Mouse (Mus musculus): Measurements from ENCODE around the gene Papln. TPM values are rescaled to one million over a fixed set of nuclear protein-coding genes. Genes with fewer than 3 reads are reported as not detected.

Papln gene
- polyA plus RNA-seq, 1 experiment from 2014 or later, result 3.7 TPM

DNA sequence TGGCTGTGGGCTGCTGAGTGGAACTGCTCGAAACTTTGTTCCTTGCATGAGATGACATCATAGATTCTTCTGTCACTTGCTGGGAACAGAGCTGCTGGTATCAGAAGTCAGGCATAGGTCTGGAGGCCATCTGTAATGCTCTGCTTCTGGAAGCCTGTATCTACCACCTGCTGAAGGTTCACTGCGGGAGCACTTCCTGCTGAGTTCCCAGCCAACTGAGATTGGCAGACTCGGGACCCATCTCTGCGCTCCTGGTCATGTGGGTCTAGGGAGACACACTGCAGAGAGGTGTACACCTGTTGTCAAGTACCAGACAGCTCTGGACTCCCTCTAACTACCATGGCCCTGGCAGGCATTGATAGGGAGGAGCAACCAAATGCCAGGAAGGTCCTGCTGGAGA is 20.6 kb upstream of the Papln start:
- H3K4me1 ChIP-seq (replicated peaks; ENCODE audit: insufficient read depth, low read length), result no peaks in the 10 kb centered on the region
- TF ChIP-seq CTCF (IDR thresholded peaks at IDR 0.05; ENCODE audit: low read depth), result no peak

DNA sequence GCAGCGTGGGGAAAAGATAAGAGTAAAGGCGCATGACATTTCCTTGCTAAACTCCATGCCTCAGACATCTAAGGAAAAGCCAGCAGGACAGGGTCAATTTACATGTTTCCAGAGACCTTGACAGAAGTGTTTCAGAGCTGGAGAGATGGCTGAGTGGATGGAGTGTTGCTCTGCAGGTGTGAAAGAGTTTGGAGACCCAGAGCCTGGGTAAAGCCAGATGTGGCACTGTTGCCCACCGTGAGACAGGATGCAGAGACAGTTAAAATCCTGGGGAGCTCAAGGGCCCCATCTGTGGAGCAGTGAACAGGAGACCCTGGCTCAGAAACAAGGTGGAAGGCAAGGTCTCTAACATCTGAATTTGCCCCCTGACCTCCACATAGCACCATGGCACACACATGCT is 19.7 kb upstream of the Papln start:
- Histone ChIP-seq H3K36me3 (ENCODE audit: insufficient read depth, low read length) (no peaks in the 10 kb centered on the region), H3K9ac (ENCODE audit: low read depth, low read length) (no peak overlapping the region), H3K4me2 (ENCODE audit: low read length) (no peak overlapping the region), H3K9me3 (replicated peaks; ENCODE audit: low read length) (no peaks in the 10 kb centered on the region), H3K4me1 (replicated peaks; ENCODE audit: insufficient read depth, low read length) (no peaks in the 10 kb centered on the region), H3K27ac (no peak overlapping the region), H3K27me3 (ENCODE audit: insufficient read depth, low read length) (no peaks in the 10 kb centered on the region), H3K4me3 (replicated peaks; ENCODE audit: low read depth, low read length) (no peak overlapping the region)
- 70% methylated on average over 3 of the region's 3 CpGs for WGBS
- DNase-seq (ENCODE audit: low spot score) (no peak), ATAC-seq (replicated peaks; ENCODE audit: low FRiP score, low read depth) (no peak)
- TF ChIP-seq CTCF (IDR thresholded peaks at IDR 0.05; ENCODE audit: low read depth), result no peak

More for the DNA sequence above, 20.6 kb upstream of the Papln start:
- no peaks in the 10 kb centered on the region for H3K9me3 ChIP-seq (replicated peaks; ENCODE audit: low read length)
- H3K4me3 ChIP-seq (replicated peaks; ENCODE audit: low read depth, low read length), result no peak overlapping the region
- no peaks in the 10 kb centered on the region for H3K36me3 ChIP-seq (ENCODE audit: insufficient read depth, low read length)
- 80% methylated on average over 4 of the region's 4 CpGs for WGBS
- ATAC-seq (replicated peaks; ENCODE audit: low FRiP score, low read depth) (0 out of 2 replicates have a peak, but pooled peaks have one; percentile 36), DNase-seq (ENCODE audit: low spot score) (no peak)
- H3K4me2 ChIP-seq (ENCODE audit: low read length), result no peak overlapping the region
- no peak overlapping the region for H3K27ac ChIP-seq
- no peak overlapping the region for H3K9ac ChIP-seq (ENCODE audit: low read depth, low read length)
- H3K27me3 ChIP-seq (ENCODE audit: insufficient read depth, low read length), result no peaks in the 10 kb centered on the region

DNA sequence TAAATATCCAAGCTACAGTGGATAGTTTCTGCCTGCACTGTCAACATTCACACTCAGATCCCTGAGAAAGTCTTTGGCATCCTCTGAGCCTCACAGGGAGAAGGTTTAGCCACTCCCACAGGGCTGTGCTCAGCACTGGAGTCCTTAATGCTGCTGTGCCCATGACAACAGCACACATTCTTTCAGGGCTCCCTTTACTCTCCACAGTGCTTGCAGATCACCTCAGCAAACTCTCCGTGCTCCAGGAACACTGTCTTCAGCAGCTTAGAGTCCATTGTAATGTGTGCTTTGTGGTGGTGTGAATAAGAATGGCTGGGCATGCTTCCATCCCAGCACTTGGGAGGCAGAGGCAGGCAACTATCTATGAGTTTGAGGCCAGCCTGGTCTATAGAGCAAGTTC is 14.2 kb upstream of the Papln start:
- no peak for TF ChIP-seq CTCF (IDR thresholded peaks at IDR 0.05; ENCODE audit: low read depth)
- 70% methylated on average over 1 of the region's 1 CpGs for WGBS
- H3K4me3 ChIP-seq (replicated peaks; ENCODE audit: low read depth, low read length), result no peak overlapping the region
- no peak for DNase-seq (ENCODE audit: low spot score)
- no peak overlapping the region for H3K4me2 ChIP-seq (ENCODE audit: low read length)
- H3K9ac ChIP-seq (ENCODE audit: low read depth, low read length), result no peak overlapping the region
- no peaks in the 10 kb centered on the region for H3K36me3 ChIP-seq (ENCODE audit: insufficient read depth, low read length)
- ATAC-seq (replicated peaks; ENCODE audit: low FRiP score, low read depth), result no peak
- no peaks in the 10 kb centered on the region for H3K9me3 ChIP-seq (replicated peaks; ENCODE audit: low read length)
- H3K27me3 ChIP-seq (ENCODE audit: insufficient read depth, low read length), result no peaks in the 10 kb centered on the region
- no peaks in the 10 kb centered on the region for H3K4me1 ChIP-seq (replicated peaks; ENCODE audit: insufficient read depth, low read length)
- no peak overlapping the region for H3K27ac ChIP-seq

DNA sequence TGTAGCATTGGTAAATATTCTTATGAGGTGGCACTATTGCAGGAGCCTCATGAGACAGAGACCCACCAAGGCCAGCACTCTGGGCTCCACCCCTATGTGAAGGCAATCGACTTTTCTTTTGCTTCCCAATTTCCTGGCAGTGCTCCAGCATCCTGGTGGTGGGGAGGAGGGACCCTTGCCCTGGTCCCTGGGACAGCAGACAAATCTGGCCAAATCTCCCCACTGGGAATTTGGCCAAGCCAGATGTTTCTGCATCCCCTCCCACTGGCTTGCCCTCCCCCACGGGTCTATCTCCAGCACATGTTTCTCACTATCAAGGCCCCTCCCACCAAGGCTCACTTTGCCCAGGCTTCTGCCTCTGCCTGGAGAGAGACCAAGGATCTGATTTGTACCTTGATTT is 10.9 kb upstream of the Papln start:
- WGBS, result 32% methylated on average over 2 of the region's 2 CpGs
- DNase-seq (ENCODE audit: low spot score) (peak; percentile 11), ATAC-seq (replicated peaks; ENCODE audit: low FRiP score, low read depth) (no peak)
- no peak overlapping the region for H3K9ac ChIP-seq (ENCODE audit: low read depth, low read length)
- H3K4me1 ChIP-seq (replicated peaks; ENCODE audit: insufficient read depth, low read length), result no peaks in the 10 kb centered on the region
- no peaks in the 10 kb centered on the region for H3K27me3 ChIP-seq (ENCODE audit: insufficient read depth, low read length)
- no peak overlapping the region for H3K4me3 ChIP-seq (replicated peaks; ENCODE audit: low read depth, low read length)
- no peaks in the 10 kb centered on the region for H3K9me3 ChIP-seq (replicated peaks; ENCODE audit: low read length)
- H3K27ac ChIP-seq, result no peak overlapping the region
- no peaks in the 10 kb centered on the region for H3K36me3 ChIP-seq (ENCODE audit: insufficient read depth, low read length)
- H3K4me2 ChIP-seq (ENCODE audit: low read length), result no peak overlapping the region
- no peak for TF ChIP-seq CTCF (IDR thresholded peaks at IDR 0.05; ENCODE audit: low read depth)

DNA sequence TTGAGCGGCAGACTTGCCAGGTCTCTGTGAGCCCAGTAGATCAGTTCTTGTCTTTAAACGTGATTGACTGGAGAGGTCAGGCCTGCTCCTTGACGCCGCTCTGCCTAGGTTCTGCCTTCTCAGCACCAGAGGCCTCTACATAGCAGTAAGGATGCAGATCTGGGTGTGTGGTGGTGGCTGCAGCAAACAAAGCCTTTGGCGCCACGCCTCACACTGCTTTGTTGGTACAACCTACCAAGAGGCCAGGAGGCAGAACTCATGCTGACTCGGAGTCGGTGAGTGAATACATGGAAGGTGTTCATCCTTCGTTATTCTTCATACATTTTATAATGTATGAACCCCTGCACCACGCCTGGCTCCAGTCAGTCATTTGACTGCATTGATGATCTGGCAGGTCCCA is 4.7 kb upstream of the Papln start:
- no peak for DNase-seq (ENCODE audit: low spot score)

GRCm38 (mm10) chr12:83760201-83760600 is 3.2 kb upstream of the Papln start:
- no peaks in the 10 kb centered on the region for H3K9me3 ChIP-seq (replicated peaks; ENCODE audit: low read length)
- ATAC-seq (replicated peaks; ENCODE audit: low FRiP score, low read depth) (no peak), DNase-seq (ENCODE audit: low spot score) (no peak)
- no peaks in the 10 kb centered on the region for H3K27me3 ChIP-seq (ENCODE audit: insufficient read depth, low read length)
- H3K4me2 ChIP-seq (ENCODE audit: low read length), result no peak overlapping the region
- H3K4me3 ChIP-seq (replicated peaks; ENCODE audit: low read depth, low read length), result no peak overlapping the region
- no peak overlapping the region for H3K9ac ChIP-seq (ENCODE audit: low read depth, low read length)
- H3K4me1 ChIP-seq (replicated peaks; ENCODE audit: insufficient read depth, low read length), result peaks cover 16% of the 10 kb centered on the region
- no peaks in the 10 kb centered on the region for H3K36me3 ChIP-seq (ENCODE audit: insufficient read depth, low read length)
- WGBS, result 88% methylated on average over 2 of the region's 2 CpGs
- TF ChIP-seq CTCF (IDR thresholded peaks at IDR 0.05; ENCODE audit: low read depth), result no peak
- no peak overlapping the region for H3K27ac ChIP-seq

More for the DNA sequence above, 4.7 kb upstream of the Papln start:
- WGBS, result 79% methylated on average over 10 of the region's 10 CpGs
- Histone ChIP-seq H3K36me3 (ENCODE audit: insufficient read depth, low read length) (no peaks in the 10 kb centered on the region), H3K4me3 (replicated peaks; ENCODE audit: low read depth, low read length) (no peak overlapping the region), H3K27ac (no peak overlapping the region), H3K9ac (ENCODE audit: low read depth, low read length) (no peak overlapping the region), H3K27me3 (ENCODE audit: insufficient read depth, low read length) (no peaks in the 10 kb centered on the region), H3K4me1 (replicated peaks; ENCODE audit: insufficient read depth, low read length) (peaks cover 10% of the 10 kb centered on the region), H3K9me3 (replicated peaks; ENCODE audit: low read length) (no peaks in the 10 kb centered on the region), H3K4me2 (ENCODE audit: low read length) (no peak overlapping the region)
- no peak for TF ChIP-seq CTCF (IDR thresholded peaks at IDR 0.05; ENCODE audit: low read depth)
- ATAC-seq (replicated peaks; ENCODE audit: low FRiP score, low read depth), result no peak

DNA sequence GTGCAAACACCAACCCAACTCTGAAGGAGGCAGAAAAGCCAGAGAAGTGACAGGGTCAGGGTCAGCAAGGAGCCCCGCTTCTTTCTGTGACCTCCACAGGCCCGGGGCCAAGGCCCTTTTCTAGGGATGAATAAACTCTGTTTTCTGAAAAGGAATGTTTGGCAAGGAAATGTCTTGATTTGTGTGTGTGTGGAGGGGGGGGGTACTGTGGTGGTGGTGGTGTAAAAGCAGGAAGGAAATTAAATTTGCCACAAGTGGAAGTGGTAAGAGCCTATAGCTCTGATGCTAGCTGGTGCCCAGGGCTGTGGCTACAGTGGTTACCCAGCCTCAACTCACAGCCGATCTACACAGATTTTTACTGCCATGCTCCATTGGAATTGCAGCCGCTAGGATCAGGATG is 728 bp upstream of the Papln start:
- TF ChIP-seq CTCF (IDR thresholded peaks at IDR 0.05; ENCODE audit: low read depth), result no peak
- 16% methylated on average over 4 of the region's 4 CpGs for WGBS
- H3K9me3 ChIP-seq (replicated peaks; ENCODE audit: low read length), result no peaks in the 10 kb centered on the region
- DNase-seq (ENCODE audit: low spot score) (peak; percentile 20), ATAC-seq (replicated peaks; ENCODE audit: low FRiP score, low read depth) (no peak)
- H3K4me2 ChIP-seq (ENCODE audit: low read length), result no peak overlapping the region
- H3K36me3 ChIP-seq (ENCODE audit: insufficient read depth, low read length), result no peaks in the 10 kb centered on the region
- H3K4me1 ChIP-seq (replicated peaks; ENCODE audit: insufficient read depth, low read length), result peaks cover 16% of the 10 kb centered on the region
- no peak overlapping the region for H3K4me3 ChIP-seq (replicated peaks; ENCODE audit: low read depth, low read length)
- H3K9ac ChIP-seq (ENCODE audit: low read depth, low read length), result no peak overlapping the region
- H3K27me3 ChIP-seq (ENCODE audit: insufficient read depth, low read length), result no peaks in the 10 kb centered on the region
- 0 out of 2 replicates have a peak overlapping the region, but pooled peaks have one; percentile 42 for H3K27ac ChIP-seq
